Mouse (Mus musculus): ENCODE results near the gene Kif12. TPM values are rescaled to one million over a fixed set of nuclear protein-coding genes. Genes with fewer than 3 reads are reported as not detected.

Kif12 gene
- under 1 TPM in 1 of 2 experiments, not detected in 1; 0.17 TPM for total RNA-seq (2021)
- long read RNA-seq, experiment 1: 0 reads
- long read RNA-seq, experiment 2: 0 reads

- no peak for DNase-seq (ENCODE audit: low spot score in 2 of 2)
Measured at GRCm38 (mm10) chr4:63171969-63172685, at the start of gene Kif12. Gene Kif12, minus strand, starts transcription at chr4:63172131.

GRCm38 (mm10) chr4:63221096-63221958, 49.4 kb upstream of the Kif12 start:
- DNase-seq (ENCODE audit: low spot score in 2 of 2): no peak

- no peak for DNase-seq (ENCODE audit: low spot score in 2 of 2)
Measured at GRCm38 (mm10) chr4:63219635-63220034, 47.7 kb upstream of the Kif12 start.

GRCm38 (mm10) chr4:63219059-63219458, 47.1 kb upstream of the Kif12 start:
- no peak for DNase-seq (ENCODE audit: low spot score in 2 of 2)

GRCm38 (mm10) chr4:63217513-63217912, 45.6 kb upstream of the Kif12 start:
- no peak for DNase-seq (ENCODE audit: low spot score in 2 of 2)

GRCm38 (mm10) chr4:63216566-63216965, 44.6 kb upstream of the Kif12 start:
- DNase-seq (ENCODE audit: low spot score in 2 of 2): no peak

- no peak for DNase-seq (ENCODE audit: low spot score in 2 of 2)
Measured at GRCm38 (mm10) chr4:63215993-63216531, 44.1 kb upstream of the Kif12 start.

- peak; percentile 84 to 90 for DNase-seq (ENCODE audit: low spot score in 2 of 2)
Measured at GRCm38 (mm10) chr4:63215185-63215992, 43.5 kb upstream of the Kif12 start.

GRCm38 (mm10) chr4:63213907-63214621, 42.1 kb upstream of the Kif12 start, which contains the start of gene Col27a1:
Gene Col27a1, plus strand, starts transcription at chr4:63214004.
- no peak for DNase-seq (ENCODE audit: low spot score in 2 of 2)

GRCm38 (mm10) chr4:63205583-63205982, 33.7 kb upstream of the Kif12 start:
- DNase-seq (ENCODE audit: low spot score in 2 of 2): no peak

GRCm38 (mm10) chr4:63203874-63204273, 31.9 kb upstream of the Kif12 start:
- no peak for DNase-seq (ENCODE audit: low spot score in 2 of 2)

- no peak for DNase-seq (ENCODE audit: low spot score in 2 of 2)
Measured at GRCm38 (mm10) chr4:63199366-63199765, 27.4 kb upstream of the Kif12 start.

- no peak for DNase-seq (ENCODE audit: low spot score in 2 of 2)
Measured at GRCm38 (mm10) chr4:63194366-63194765, 22.4 kb upstream of the Kif12 start.

GRCm38 (mm10) chr4:63191641-63192040, 19.7 kb upstream of the Kif12 start:
- no peak for DNase-seq (ENCODE audit: low spot score in 2 of 2)

GRCm38 (mm10) chr4:63186281-63186870, 14.4 kb upstream of the Kif12 start:
- no peak for DNase-seq (ENCODE audit: low spot score in 2 of 2)

- peak; percentile 38 to 60 for DNase-seq (ENCODE audit: low spot score in 2 of 2)
Measured at GRCm38 (mm10) chr4:63181556-63181955, 9.6 kb upstream of the Kif12 start.

- DNase-seq (ENCODE audit: low spot score in 2 of 2): no peak
Measured at GRCm38 (mm10) chr4:63171122-63171521, 809 bp downstream of the Kif12 start.

- no peak for DNase-seq (ENCODE audit: low spot score in 2 of 2)
Measured at GRCm38 (mm10) chr4:63170061-63170460, 1.9 kb downstream of the Kif12 start.

GRCm38 (mm10) chr4:63166323-63166722, 5.6 kb downstream of the Kif12 start:
- no peak for DNase-seq (ENCODE audit: low spot score in 2 of 2)

GRCm38 (mm10) chr4:63165636-63166035, 6.3 kb downstream of the Kif12 start:
- no peak for DNase-seq (ENCODE audit: low spot score in 2 of 2)
